Mouse (Mus musculus): ENCODE data around the gene Hist1h2ai. TPM values are rescaled to one million over a fixed set of nuclear protein-coding genes. Genes with fewer than 3 reads are reported as not detected.
"Not testable (repeated sequence)": the region's sequence is repeated elsewhere in the genome, so short reads cannot be mapped to it uniquely, and the experiment has no call there.

Gene Hist1h2ai
- polyA plus RNA-seq, 1 experiment from 2014 or later: 26.6 TPM

GRCm38 (mm10) chr13:21721757-21722372 lies 5.6 kb downstream of the Hist1h2ai start, which contains the start of gene Hist1h2bm:
TSS of gene Hist1h2bm (plus strand) at chr13:21722044.
- ATAC-seq (replicated peaks; ENCODE audit: insufficient number of reproducible peaks, low FRiP score, low TSS enrichment, low read depth): peak; percentile 96
- H3K9me3 ChIP-seq (replicated peaks; ENCODE audit: control insufficient read depth, low read length); H3K27me3 ChIP-seq (ENCODE audit: control insufficient read depth, insufficient read depth, low read length); H3K4me1 ChIP-seq (ENCODE audit: control insufficient read depth, insufficient read depth, low read length); H3K36me3 ChIP-seq (replicated peaks; ENCODE audit: control insufficient read depth, insufficient read depth, low read depth, low read length): not testable (repeated sequence)
- under 1% methylated on average over 31 of the region's 37 CpGs for WGBS
- Histone ChIP-seq H3K9ac (replicated peaks; ENCODE audit: low read length) (peak within 1 kb of the TSS; percentile 72), H3K4me3 (ENCODE audit: low read depth, low read length) (peak within 1 kb of the TSS; percentile 33), H3K4me2 (ENCODE audit: low read depth, low read length) (peak within 1 kb of the TSS; percentile 71), H3K27ac (replicated peaks; ENCODE audit: low read depth, low read length) (peak within 1 kb of the TSS; percentile 92)
- peak; percentile 94 for DNase-seq (ENCODE audit: low spot score)

GRCm38 (mm10) chr13:21722373-21722925 lies 6.2 kb downstream of the Hist1h2ai start:
- Histone ChIP-seq H3K27me3 (ENCODE audit: control insufficient read depth, insufficient read depth, low read length) (no peaks in the 10 kb centered on the region), H3K4me2 (ENCODE audit: low read depth, low read length) (peak overlapping the region; percentile 42), H3K36me3 (replicated peaks; ENCODE audit: control insufficient read depth, insufficient read depth, low read depth, low read length) (no peaks in the 10 kb centered on the region), H3K4me3 (ENCODE audit: low read depth, low read length) (peak overlapping the region; percentile 33), H3K27ac (replicated peaks; ENCODE audit: low read depth, low read length) (peak overlapping the region; percentile 86), H3K9ac (replicated peaks; ENCODE audit: low read length) (peak overlapping the region; percentile 63), H3K4me1 (ENCODE audit: control insufficient read depth, insufficient read depth, low read length) (no peaks in the 10 kb centered on the region), H3K9me3 (replicated peaks; ENCODE audit: control insufficient read depth, low read length) (no peaks in the 10 kb centered on the region)
- DNase-seq (ENCODE audit: low spot score) (peak; percentile 70), ATAC-seq (replicated peaks; ENCODE audit: insufficient number of reproducible peaks, low FRiP score, low TSS enrichment, low read depth) (peak; percentile 5; the same call in 1 of the 2 replicates)
- 3% methylated on average over 11 of the region's 11 CpGs for WGBS

DNA sequence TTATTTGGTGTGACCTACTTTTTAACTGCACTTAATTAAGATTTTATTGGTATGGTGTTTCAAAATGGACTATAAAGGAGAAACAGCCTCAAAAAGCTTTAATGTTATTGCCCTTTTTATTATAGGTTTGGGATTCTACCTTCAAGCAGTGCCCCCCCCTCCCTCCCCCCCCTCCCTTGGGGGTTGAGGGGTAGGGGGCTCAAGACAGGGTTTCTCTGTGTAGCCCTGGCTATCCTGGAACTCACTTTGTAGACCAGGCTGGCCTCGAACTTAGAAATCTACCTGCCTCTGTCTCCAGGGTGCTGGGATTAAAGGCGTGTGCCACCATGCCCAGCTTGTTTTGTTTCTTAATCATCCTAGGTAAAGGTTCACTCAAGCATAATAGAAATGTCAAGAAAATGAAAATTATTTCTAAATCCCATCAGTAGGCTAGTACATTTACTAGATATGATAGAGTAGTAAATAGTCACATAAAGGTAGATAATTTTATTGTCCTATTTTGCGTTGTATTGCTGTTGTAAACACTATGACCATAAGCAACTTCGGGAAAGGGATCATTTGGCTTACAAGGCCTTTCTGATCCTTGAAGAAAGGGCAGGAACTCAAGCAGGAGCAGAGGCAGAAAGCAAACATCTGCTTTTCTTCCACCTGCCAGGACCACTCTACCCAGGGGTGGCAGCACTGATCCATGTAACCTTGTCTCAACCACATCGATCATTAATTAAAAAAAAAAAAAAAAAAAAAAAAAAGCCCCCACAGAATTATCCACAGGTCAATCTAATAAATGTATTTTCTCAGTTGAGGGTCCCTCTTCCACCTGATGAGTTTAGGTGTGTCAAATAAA lies 7.0 kb downstream of the Hist1h2ai start:
- no peaks in the 10 kb centered on the region for H3K27me3 ChIP-seq (ENCODE audit: control insufficient read depth, insufficient read depth, low read length)
- no peak overlapping the region for H3K9ac ChIP-seq (replicated peaks; ENCODE audit: low read length)
- 31% methylated on average over 5 of the region's 5 CpGs for WGBS
- H3K36me3 ChIP-seq (replicated peaks; ENCODE audit: control insufficient read depth, insufficient read depth, low read depth, low read length): no peaks in the 10 kb centered on the region
- no peak overlapping the region; the same call in 1 of the 2 replicates for H3K4me3 ChIP-seq (ENCODE audit: low read depth, low read length)
- ATAC-seq (replicated peaks; ENCODE audit: insufficient number of reproducible peaks, low FRiP score, low TSS enrichment, low read depth) (no peak), DNase-seq (ENCODE audit: low spot score) (peak; percentile 48)
- H3K27ac ChIP-seq (replicated peaks; ENCODE audit: low read depth, low read length): peak overlapping the region; percentile 86
- no peak overlapping the region; the same call in 1 of the 2 replicates for H3K4me2 ChIP-seq (ENCODE audit: low read depth, low read length)
- H3K9me3 ChIP-seq (replicated peaks; ENCODE audit: control insufficient read depth, low read length): no peaks in the 10 kb centered on the region
- H3K4me1 ChIP-seq (ENCODE audit: control insufficient read depth, insufficient read depth, low read length): no peaks in the 10 kb centered on the region

GRCm38 (mm10) chr13:21727948-21728572 lies 11.8 kb downstream of the Hist1h2ai start:
- no peak overlapping the region for H3K9ac ChIP-seq (replicated peaks; ENCODE audit: low read length)
- no peak overlapping the region for H3K27ac ChIP-seq (replicated peaks; ENCODE audit: low read depth, low read length)
- 26% methylated on average over 11 of the region's 11 CpGs for WGBS
- DNase-seq (ENCODE audit: low spot score) (no peak), ATAC-seq (replicated peaks; ENCODE audit: insufficient number of reproducible peaks, low FRiP score, low TSS enrichment, low read depth) (no peak)
- no peak overlapping the region for H3K4me3 ChIP-seq (ENCODE audit: low read depth, low read length)
- H3K27me3 ChIP-seq (ENCODE audit: control insufficient read depth, insufficient read depth, low read length): no peaks in the 10 kb centered on the region
- H3K4me1 ChIP-seq (ENCODE audit: control insufficient read depth, insufficient read depth, low read length): no peaks in the 10 kb centered on the region
- no peak overlapping the region for H3K4me2 ChIP-seq (ENCODE audit: low read depth, low read length)
- no peaks in the 10 kb centered on the region for H3K9me3 ChIP-seq (replicated peaks; ENCODE audit: control insufficient read depth, low read length)
- no peaks in the 10 kb centered on the region for H3K36me3 ChIP-seq (replicated peaks; ENCODE audit: control insufficient read depth, insufficient read depth, low read depth, low read length)

DNA sequence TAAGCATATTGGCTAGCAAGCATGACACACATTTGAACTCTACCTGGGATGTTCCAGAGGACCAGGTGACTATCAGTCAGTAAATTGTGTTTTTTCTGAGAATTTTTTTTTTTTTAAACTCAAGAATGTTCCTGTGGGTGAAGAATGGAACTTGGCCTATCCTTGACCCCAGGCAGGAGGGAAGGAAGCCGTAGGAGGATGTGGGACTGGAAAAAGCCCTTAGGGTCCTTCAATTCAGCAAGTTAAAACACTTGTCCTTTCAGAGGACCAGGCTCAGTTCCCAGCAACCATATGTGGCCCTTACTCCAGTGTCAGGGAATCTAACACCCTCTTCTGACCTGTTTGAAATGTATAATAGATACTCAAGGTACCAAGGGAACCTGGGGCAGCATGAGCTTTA lies 13.3 kb downstream of the Hist1h2ai start:
- H3K4me3 ChIP-seq (ENCODE audit: low read depth, low read length): no peak overlapping the region
- no peaks in the 10 kb centered on the region for H3K9me3 ChIP-seq (replicated peaks; ENCODE audit: control insufficient read depth, low read length)
- H3K4me2 ChIP-seq (ENCODE audit: low read depth, low read length): no peak overlapping the region
- DNase-seq (ENCODE audit: low spot score): no peak
- no peaks in the 10 kb centered on the region for H3K36me3 ChIP-seq (replicated peaks; ENCODE audit: control insufficient read depth, insufficient read depth, low read depth, low read length)
- 35% methylated on average over 1 of the region's 1 CpGs for WGBS
- no peak overlapping the region for H3K27ac ChIP-seq (replicated peaks; ENCODE audit: low read depth, low read length)
- H3K9ac ChIP-seq (replicated peaks; ENCODE audit: low read length): no peak overlapping the region
- no peak for ATAC-seq (replicated peaks; ENCODE audit: insufficient number of reproducible peaks, low FRiP score, low TSS enrichment, low read depth)
- no peaks in the 10 kb centered on the region for H3K4me1 ChIP-seq (ENCODE audit: control insufficient read depth, insufficient read depth, low read length)
- H3K27me3 ChIP-seq (ENCODE audit: control insufficient read depth, insufficient read depth, low read length): no peaks in the 10 kb centered on the region

DNA sequence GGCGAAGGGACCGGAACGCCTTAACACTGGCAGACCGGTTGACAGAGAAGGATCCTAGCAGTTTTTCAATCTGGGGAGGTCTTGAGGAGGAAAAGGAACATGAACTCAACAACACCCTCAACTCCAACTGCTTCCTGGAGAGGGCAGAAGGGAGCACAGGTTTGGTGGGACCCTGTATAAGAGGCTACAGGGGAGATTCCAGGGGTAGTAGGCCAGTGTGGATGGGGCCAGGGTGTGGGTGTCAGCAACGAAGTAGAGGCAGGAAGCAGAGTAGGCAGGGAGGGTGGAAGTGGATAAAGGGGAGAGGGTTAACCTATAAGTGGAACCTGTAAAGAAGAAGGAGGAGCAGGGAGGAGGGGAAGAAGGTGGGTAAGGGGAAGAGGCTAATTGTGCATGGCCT lies 17.2 kb downstream of the Hist1h2ai start:
- 65% methylated on average over 5 of the region's 5 CpGs for WGBS
- Histone ChIP-seq H3K36me3 (replicated peaks; ENCODE audit: control insufficient read depth, insufficient read depth, low read depth, low read length) (no peaks in the 10 kb centered on the region), H3K4me1 (ENCODE audit: control insufficient read depth, insufficient read depth, low read length) (no peaks in the 10 kb centered on the region), H3K4me3 (ENCODE audit: low read depth, low read length) (no peak overlapping the region), H3K27ac (replicated peaks; ENCODE audit: low read depth, low read length) (peak overlapping the region; percentile 95), H3K9ac (replicated peaks; ENCODE audit: low read length) (peak overlapping the region; percentile 63), H3K9me3 (replicated peaks; ENCODE audit: control insufficient read depth, low read length) (no peaks in the 10 kb centered on the region), H3K27me3 (ENCODE audit: control insufficient read depth, insufficient read depth, low read length) (no peaks in the 10 kb centered on the region), H3K4me2 (ENCODE audit: low read depth, low read length) (no peak overlapping the region)
- DNase-seq (ENCODE audit: low spot score) (peak; percentile 63), ATAC-seq (replicated peaks; ENCODE audit: insufficient number of reproducible peaks, low FRiP score, low TSS enrichment, low read depth) (peak; percentile 31)

- ATAC-seq (replicated peaks; ENCODE audit: insufficient number of reproducible peaks, low FRiP score, low TSS enrichment, low read depth) (peak; percentile 85), DNase-seq (ENCODE audit: low spot score) (peak; percentile 96)
- Histone ChIP-seq H3K4me2 (ENCODE audit: low read depth, low read length) (peak overlapping the region; percentile 49), H3K9me3 (replicated peaks; ENCODE audit: control insufficient read depth, low read length) (no peaks in the 10 kb centered on the region), H3K4me3 (ENCODE audit: low read depth, low read length) (peak overlapping the region; percentile 50), H3K4me1 (ENCODE audit: control insufficient read depth, insufficient read depth, low read length) (no peaks in the 10 kb centered on the region), H3K27me3 (ENCODE audit: control insufficient read depth, insufficient read depth, low read length) (no peaks in the 10 kb centered on the region), H3K27ac (replicated peaks; ENCODE audit: low read depth, low read length) (peak overlapping the region; percentile 95), H3K36me3 (replicated peaks; ENCODE audit: control insufficient read depth, insufficient read depth, low read depth, low read length) (no peaks in the 10 kb centered on the region), H3K9ac (replicated peaks; ENCODE audit: low read length) (peak overlapping the region; percentile 63)
- WGBS: 0% methylated on average over 21 of the region's 21 CpGs
These were observed 18.0 kb downstream of the Hist1h2ai start for GRCm38 (mm10) chr13:21734010-21734905.

Data from embryonic facial prominence, embryonic 11.5 days (tissue).